Mouse (Mus musculus): ENCODE measurements at regions not wholly inside any gene's neighbourhood (a gene's known extent, or its start where the extent isn't known, plus 50 kb on each side); places are given as distances from the start of the nearest gene placed in this dataset.

- DNase-seq (ENCODE audit: low read depth in 2 of 2, low spot score in 2 of 2) = no peak
Measured at GRCm38 (mm10) chr8:26507611-26508070, 388.3 kb downstream of the Gm45692 start.

- no peak for DNase-seq (ENCODE audit: low read depth in 2 of 2, low spot score in 2 of 2)
Measured at GRCm38 (mm10) chr8:26509254-26509653, 389.9 kb downstream of the Gm45692 start.

DNA sequence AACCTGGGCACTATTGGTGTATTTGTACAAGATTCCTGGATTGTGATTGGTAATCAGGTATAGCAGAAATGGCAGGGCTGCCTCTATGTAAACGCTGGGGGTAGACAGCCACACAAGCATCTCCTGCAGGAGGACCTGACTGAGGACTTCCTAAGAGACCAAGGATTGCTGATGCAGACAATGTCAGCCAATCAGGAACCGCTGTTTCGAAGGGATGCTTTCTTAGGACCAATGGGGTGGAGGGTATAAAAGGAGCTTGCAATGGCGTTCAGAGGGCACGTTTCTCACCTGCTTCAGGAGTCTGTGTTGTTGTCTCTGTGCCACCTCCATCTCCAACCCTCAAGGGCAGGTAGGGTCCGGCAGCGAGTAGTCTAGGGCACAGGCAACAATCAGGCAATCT, 393.7 kb downstream of the Gm45692 start:
- no peak for DNase-seq (ENCODE audit: low read depth in 2 of 2, low spot score in 2 of 2)

- no peak for DNase-seq (ENCODE audit: low read depth in 2 of 2, low spot score in 2 of 2)
Measured at GRCm38 (mm10) chr8:26524237-26524636, 404.9 kb downstream of the Gm45692 start.

- no peak for DNase-seq (ENCODE audit: low read depth in 2 of 2, low spot score in 2 of 2)
Measured at GRCm38 (mm10) chr8:26526474-26527185, 407.3 kb downstream of the Gm45692 start.

- no peak for DNase-seq (ENCODE audit: low read depth in 2 of 2, low spot score in 2 of 2)
Measured at GRCm38 (mm10) chr8:26527186-26527580, 407.8 kb downstream of the Gm45692 start.

DNA sequence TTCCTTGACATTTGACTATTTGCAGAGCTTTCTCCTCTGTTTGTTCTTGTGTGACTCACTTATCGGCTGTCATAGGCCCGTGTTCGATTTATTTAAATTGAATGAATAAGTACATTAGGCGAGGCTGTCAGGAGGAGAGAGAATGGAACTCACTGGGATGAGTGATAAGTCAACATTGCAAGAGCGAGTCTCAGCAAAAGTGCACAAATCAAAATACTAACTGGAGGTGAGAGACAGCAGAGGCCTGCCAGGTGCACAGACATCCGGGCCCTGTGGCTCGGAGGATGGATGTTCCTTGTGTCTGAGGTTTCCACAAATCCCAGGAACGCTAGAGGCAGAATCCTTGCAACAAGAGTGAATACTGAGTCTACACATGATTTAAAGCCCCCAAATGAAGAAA, 410.6 kb downstream of the Gm45692 start:
- no peak for DNase-seq (ENCODE audit: low read depth in 2 of 2, low spot score in 2 of 2)

DNA sequence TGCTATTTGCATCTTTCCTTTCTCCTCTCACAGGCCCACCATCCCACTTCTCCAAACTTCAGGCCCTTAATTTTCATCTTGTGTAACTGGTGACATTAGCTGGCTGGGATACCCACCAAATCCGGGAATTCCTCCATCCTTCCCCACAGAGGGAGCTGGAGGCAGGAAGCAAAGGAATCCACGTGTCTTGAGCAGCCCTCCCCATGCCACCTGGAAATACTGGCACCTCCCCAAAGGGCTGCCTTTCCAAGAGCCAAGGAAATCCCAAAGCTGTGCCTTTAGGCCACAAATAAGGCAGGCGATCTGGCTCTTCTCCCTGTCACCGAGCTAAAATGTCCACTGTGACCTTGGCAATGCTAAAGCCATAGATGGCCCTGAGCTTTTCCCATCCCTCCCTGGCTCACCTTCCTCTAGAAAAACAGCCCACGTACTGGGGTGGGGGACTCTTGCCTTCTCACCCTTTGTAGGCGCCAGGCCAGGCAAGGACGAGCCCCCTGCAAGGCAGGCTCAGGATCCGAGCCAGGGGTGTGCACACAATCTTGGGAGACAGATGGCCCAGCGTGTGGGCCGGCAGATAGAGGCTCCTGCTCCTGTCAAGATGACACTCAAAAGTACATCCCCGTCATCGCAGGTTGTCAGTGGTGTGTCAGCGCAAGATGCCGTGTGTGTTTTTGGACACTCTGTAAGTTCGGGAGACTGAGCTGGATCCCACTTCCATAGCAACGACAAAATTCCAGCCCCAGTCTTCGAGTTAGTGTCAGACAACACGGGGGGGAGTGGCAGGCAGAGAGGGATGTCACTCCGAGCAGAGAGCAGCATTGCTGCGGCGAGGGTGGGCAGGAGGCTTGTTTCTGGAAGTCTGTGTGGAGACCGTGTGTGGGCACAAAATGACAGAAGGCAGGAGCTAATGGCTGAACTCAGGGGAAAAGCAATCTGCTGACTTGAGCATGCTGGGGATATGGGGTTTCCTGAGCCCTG, 414.4 kb downstream of the Gm45692 start:
- DNase-seq (ENCODE audit: low read depth in 2 of 2, low spot score in 2 of 2) = no peak

GRCm38 (mm10) chr8:26535816-26536215, 416.5 kb downstream of the Gm45692 start:
- DNase-seq (ENCODE audit: low read depth in 2 of 2, low spot score in 2 of 2) = no peak

DNA sequence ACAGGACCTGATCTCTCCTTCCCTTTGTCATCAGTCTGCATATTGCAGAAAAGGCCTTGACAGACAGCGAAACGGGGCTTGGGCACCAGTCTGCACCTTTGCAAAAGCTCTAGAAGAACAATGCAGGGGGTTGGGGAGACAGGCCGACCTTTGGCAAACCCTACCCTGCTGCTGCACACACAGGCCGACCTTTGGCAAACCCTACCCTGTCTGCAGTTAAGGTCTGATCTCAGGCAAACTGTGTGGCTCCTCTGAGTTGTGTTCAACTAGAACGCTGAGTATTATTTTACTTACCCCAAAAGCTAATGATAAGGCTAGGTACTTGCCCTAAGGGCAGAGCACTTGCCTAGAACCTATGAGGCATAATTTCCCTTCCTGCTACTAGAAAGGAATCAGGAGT, 423.4 kb upstream of the Zfp703 start:
- no peak for DNase-seq (ENCODE audit: low read depth in 2 of 2, low spot score in 2 of 2)

GRCm38 (mm10) chr8:26559196-26559595, 417.9 kb upstream of the Zfp703 start:
- no peak for DNase-seq (ENCODE audit: low read depth in 2 of 2, low spot score in 2 of 2)

GRCm38 (mm10) chr8:26563151-26563550, 414.0 kb upstream of the Zfp703 start:
- DNase-seq (ENCODE audit: low read depth in 2 of 2, low spot score in 2 of 2) = no peak

- DNase-seq (ENCODE audit: low read depth in 2 of 2, low spot score in 2 of 2) = no peak
Measured at GRCm38 (mm10) chr8:26564254-26564653, 412.9 kb upstream of the Zfp703 start.

DNA sequence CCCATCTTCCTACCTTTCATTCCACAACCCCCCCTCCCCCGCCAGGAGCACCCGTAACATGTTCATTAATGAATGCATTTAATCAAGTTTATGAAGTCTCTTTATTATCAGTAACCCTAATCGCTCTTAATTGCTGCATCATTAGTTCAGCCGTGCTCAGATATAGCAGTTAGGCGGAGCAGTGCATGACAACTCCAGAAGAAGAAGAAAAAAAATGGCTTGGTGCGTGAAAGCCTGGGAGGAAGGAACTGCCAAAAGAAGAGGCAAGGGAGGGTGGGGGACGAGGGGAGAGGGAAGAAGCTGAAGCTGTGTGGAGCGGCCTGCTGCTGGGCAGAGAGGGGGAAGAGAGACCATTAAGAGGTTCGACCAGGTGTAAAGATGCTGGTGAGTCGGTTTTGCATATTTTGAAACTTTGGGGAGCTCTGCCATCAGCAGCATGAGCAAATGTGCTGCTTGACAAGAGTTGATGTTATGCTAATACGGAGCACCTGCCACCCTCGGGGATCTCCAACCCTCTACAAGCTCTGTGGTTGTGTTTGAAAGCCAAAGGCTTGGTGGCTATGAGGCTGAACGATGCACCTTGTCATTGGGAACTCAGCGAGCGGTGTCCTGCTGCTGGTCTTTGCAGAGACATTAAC, 408.6 kb upstream of the Zfp703 start:
- no peak for DNase-seq (ENCODE audit: low read depth in 2 of 2, low spot score in 2 of 2)

- DNase-seq (ENCODE audit: low read depth in 2 of 2, low spot score in 2 of 2) = no peak
Measured at GRCm38 (mm10) chr8:26588841-26589240, 388.3 kb upstream of the Zfp703 start.

DNA sequence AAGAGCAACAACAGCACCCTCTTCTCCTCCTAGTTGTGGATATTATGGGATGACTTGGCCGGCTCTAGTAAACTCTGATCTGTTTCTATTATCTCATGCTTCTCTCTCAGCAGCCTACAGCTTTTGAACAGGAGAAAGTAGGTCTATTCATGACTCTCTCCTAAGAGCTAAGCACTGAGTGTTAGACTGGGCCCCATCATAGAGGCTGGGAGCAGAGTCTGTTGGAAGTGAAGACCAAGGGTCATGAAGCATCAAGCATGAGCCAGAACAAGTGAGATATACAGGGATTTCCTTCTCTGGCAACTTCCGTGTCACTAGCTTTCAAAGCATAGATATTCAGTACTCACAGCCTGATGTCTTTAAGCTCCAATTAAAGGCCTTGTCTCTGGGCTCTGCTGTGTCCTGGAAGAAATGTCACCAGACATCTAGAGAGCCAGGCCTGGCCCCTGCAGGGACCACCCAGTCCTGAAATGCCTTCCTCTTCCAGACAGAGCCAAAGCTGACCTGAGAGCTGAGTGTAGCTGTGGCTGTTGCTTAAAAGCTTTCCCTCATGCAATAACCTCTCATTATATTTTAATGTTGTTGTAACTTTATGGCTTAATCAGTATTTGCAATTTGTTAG, 386.4 kb upstream of the Zfp703 start:
- DNase-seq (ENCODE audit: low read depth in 2 of 2, low spot score in 2 of 2) = no peak

DNA sequence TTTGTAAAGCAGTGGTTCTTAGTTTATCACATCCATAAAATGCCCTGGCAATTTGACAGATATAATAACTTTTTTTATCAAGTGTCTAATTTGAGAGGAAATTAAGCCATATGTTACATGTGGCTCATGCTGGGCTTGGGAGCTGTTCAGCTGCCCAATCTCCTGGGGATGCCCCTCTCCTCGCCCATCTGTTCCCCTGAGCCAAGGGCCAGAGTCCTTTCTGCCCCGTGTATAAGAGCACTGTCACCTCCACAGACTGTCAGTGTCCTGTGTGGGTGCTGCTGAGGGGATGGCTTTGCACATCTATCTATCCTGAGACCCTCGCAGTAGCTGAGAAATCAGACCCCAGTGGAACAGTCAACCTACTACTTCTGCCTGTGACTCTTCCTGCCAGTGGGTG, 385.9 kb upstream of the Zfp703 start:
- DNase-seq (ENCODE audit: low read depth in 2 of 2, low spot score in 2 of 2) = no peak

DNA sequence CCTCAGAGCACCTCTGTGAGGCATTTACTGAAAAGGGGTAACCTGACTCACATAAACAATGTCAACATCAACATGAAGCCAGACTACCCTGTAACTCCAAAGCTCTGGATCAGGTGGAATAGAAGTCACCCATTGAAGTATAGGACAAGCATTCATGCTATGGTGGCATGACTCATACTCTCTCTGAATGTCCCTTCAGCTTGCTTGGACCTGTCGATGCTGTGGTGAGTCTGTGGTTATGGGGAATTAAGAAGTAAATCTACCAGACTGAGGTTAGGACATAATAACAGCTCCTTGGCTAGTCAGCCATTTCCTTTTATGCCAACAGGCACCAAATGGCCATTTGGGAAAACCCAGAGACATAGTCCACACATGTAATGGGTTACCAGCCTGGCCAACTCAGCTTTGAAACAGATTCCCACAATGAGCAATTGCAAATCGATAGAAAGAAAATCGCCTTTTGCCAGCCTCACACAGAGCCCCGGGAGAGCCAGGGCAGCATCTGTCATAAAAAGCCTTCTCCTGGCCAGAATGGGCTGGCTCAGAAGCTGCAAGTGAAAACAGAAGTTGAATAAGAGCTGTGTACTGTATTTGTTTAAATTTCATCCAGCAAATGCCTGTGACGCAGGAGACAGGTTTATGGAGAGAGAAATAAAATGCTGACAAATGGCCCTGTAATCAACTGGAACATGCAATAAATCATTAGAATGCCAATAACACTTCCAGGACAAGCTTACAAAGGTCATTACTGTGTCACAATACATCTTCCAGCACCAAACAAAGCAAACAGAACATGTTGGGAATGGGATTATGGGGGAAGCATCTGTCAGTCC, 383.4 kb upstream of the Zfp703 start:
- no peak for DNase-seq (ENCODE audit: low read depth in 2 of 2, low spot score in 2 of 2)

- no peak for DNase-seq (ENCODE audit: low read depth in 2 of 2, low spot score in 2 of 2)
Measured at GRCm38 (mm10) chr8:26594369-26594920, 382.7 kb upstream of the Zfp703 start.

DNA sequence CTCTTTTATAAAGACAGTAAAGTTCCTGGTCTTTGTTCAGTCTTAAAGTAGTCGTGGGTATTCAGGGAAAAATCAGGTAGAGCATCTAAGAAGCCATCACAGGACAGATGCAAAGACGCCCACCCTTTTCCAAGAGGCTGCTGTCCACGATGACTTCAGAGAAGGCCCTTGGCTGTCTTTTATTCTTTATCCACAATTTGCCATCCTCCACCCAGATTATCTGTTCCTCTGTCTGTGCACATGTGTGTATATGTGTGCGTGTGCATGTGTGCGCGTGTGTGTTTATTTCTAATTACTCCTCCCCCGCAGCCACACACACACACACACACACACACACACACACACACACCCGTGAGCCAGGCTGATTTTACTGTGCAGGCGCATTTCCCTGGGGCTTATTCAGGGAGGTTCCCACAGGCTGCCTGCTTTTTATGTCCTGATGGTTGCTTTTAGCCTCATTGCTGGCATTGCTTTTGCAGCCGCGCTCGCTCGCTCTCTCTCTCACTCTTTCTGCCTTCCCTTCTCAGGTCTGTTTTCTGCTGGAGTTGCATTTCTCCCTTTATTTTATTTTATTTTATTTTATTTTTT, 381.6 kb upstream of the Zfp703 start:
- no peak for DNase-seq (ENCODE audit: low read depth in 2 of 2, low spot score in 2 of 2)
